Mouse (Mus musculus) neural tube, embryonic 15.5 days (tissue): Measurements from ENCODE around the gene Atf1. TPM values are rescaled to one million over a fixed set of nuclear protein-coding genes. Genes with fewer than 3 reads are reported as not detected.

ENCODE experiments used
- ATAC-seq: fragments of 200-750 bp; cut with Nextera tagmentation; 2 replicates; pipeline ENCODE4 v1.8.0; 2017; ENCODE audit warnings: mild to moderate bottlenecking, moderate TSS enrichment, moderate library complexity; ENCODE audit not compliant: low FRiP score
- H3K27ac ChIP-seq: fragments of 300-500 bp; sonication (generic); replicated peaks from 2 replicates; pipeline ENCODE4 v1.5.1; 2015; ENCODE audit warnings: mild to moderate bottlenecking, inconsistent platforms
- H3K27me3 ChIP-seq: fragments of 300-500 bp; sonication (generic); replicated peaks from 2 replicates; pipeline ENCODE4 v1.6.1; 2015; ENCODE audit warnings: inconsistent platforms
- H3K36me3 ChIP-seq: fragments of 300-500 bp; sonication (generic); 2 replicates; pipeline ENCODE4 v1.6.1; 2015; ENCODE audit warnings: inconsistent platforms
- H3K4me1 ChIP-seq: fragments of 300-500 bp; sonication (generic); 2 replicates; pipeline ENCODE4 v1.6.1; 2015; ENCODE audit warnings: inconsistent platforms
- H3K4me2 ChIP-seq: fragments of 300-500 bp; sonication (generic); 2 replicates; pipeline ENCODE4 v1.6.1; 2015; ENCODE audit warnings: inconsistent platforms, mild to moderate bottlenecking, moderate library complexity
- H3K4me3 ChIP-seq: fragments of 300-500 bp; sonication (generic); replicated peaks from 2 replicates; pipeline ENCODE4 v1.5.1; 2015; ENCODE audit warnings: mild to moderate bottlenecking, inconsistent platforms
- H3K9ac ChIP-seq: fragments of 300-500 bp; sonication (generic); replicated peaks from 2 replicates; pipeline ENCODE4 v1.6.1; 2015; ENCODE audit warnings: mild to moderate bottlenecking, inconsistent platforms
- H3K9me3 ChIP-seq: fragments of 300-500 bp; sonication (generic); replicated peaks from 2 replicates; pipeline ENCODE4 v1.6.1; 2016; ENCODE audit warnings: inconsistent platforms
- WGBS: fragments of 180-500 bp; shearing (Covaris S2); methylation state at CpG from one replicate; pipeline ENCODE4 v1.1.7; 2015; ENCODE audit warnings: mixed read lengths; 5-methylcytosine and 5-hydroxymethylcytosine counted together
- polyA plus RNA-seq: library from polyadenylated mRNA; unstranded; fragments of >200 nt; fragmentation: Nextera tagmentation; extraction: Ambion mirVana; gene quantifications from 2 replicates; pipeline ENCODE4 v1.2.1, GENCODE M21; 2015

Atf1 gene
- polyA plus RNA-seq, 1 experiment from 2014 or later, result 13.3 TPM

GRCm38 (mm10) chr15:100188962-100189404, 38.6 kb upstream of the Atf1 start:
- WGBS, result 78% methylated on average over 14 of the region's 14 CpGs

GRCm38 (mm10) chr15:100190083-100190482, 37.5 kb upstream of the Atf1 start:
- ATAC-seq, result no peak
- WGBS, result 98% methylated on average over 5 of the region's 5 CpGs
- H3K4me1 ChIP-seq, result no peaks in the 10 kb centered on the region
- H3K27ac ChIP-seq, result no peak overlapping the region
- peaks cover 86% of the 10 kb centered on the region for H3K36me3 ChIP-seq
- H3K4me3 ChIP-seq, result no peak overlapping the region
- no peaks in the 10 kb centered on the region for H3K27me3 ChIP-seq
- no peaks in the 10 kb centered on the region for H3K9me3 ChIP-seq
- H3K9ac ChIP-seq, result no peak overlapping the region
- no peak overlapping the region for H3K4me2 ChIP-seq

More at GRCm38 (mm10) chr15:100188962-100189404, 38.6 kb upstream of the Atf1 start:
- Histone ChIP-seq H3K4me2 (no peak overlapping the region), H3K4me1 (no peaks in the 10 kb centered on the region), H3K27ac (no peak overlapping the region), H3K36me3 (peaks cover 86% of the 10 kb centered on the region), H3K9ac (no peak overlapping the region), H3K4me3 (no peak overlapping the region), H3K27me3 (no peaks in the 10 kb centered on the region), H3K9me3 (no peaks in the 10 kb centered on the region)
- ATAC-seq, result no peak

GRCm38 (mm10) chr15:100198983-100199745, 28.5 kb upstream of the Atf1 start:
- H3K4me2 ChIP-seq, result no peak overlapping the region
- WGBS, result 88% methylated on average over 11 of the region's 11 CpGs
- H3K36me3 ChIP-seq, result peaks cover 85% of the 10 kb centered on the region
- no peaks in the 10 kb centered on the region for H3K27me3 ChIP-seq
- H3K9ac ChIP-seq, result no peak overlapping the region
- no peak overlapping the region for H3K4me3 ChIP-seq
- no peak for ATAC-seq
- H3K27ac ChIP-seq, result no peak overlapping the region
- H3K4me1 ChIP-seq, result no peaks in the 10 kb centered on the region
- no peaks in the 10 kb centered on the region for H3K9me3 ChIP-seq

DNA sequence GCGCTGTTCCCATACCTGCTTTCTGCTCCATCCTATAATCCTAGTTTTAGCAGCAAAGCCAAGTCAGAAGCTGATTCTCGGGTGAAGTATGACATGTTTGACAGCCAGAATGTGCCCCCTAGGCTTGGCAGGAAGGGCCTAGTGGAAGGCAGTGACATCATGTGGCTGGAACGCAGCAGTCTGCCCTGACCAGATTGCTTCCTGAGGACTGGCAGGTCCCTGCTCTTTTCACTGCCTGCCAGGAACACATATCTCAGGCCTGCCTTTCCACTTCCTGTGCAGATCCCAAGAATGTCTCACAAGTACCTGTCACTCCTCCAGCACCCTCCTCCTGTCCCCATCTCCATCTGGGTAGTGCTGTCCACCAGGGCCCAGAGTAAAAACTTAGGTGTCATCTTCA, 27.8 kb upstream of the Atf1 start:
- Histone ChIP-seq H3K4me3 (no peak overlapping the region), H3K9me3 (no peaks in the 10 kb centered on the region), H3K27me3 (no peaks in the 10 kb centered on the region), H3K27ac (no peak overlapping the region), H3K4me2 (no peak overlapping the region), H3K36me3 (peaks cover 83% of the 10 kb centered on the region), H3K9ac (no peak overlapping the region), H3K4me1 (no peaks in the 10 kb centered on the region)
- no peak for ATAC-seq
- WGBS, result 82% methylated on average over 3 of the region's 3 CpGs

GRCm38 (mm10) chr15:100201806-100202205, 25.8 kb upstream of the Atf1 start:
- no peak overlapping the region for H3K9ac ChIP-seq
- no peaks in the 10 kb centered on the region for H3K27me3 ChIP-seq
- no peak for ATAC-seq
- no peaks in the 10 kb centered on the region for H3K9me3 ChIP-seq
- no peak overlapping the region for H3K4me3 ChIP-seq
- peaks cover 83% of the 10 kb centered on the region for H3K36me3 ChIP-seq
- no peak overlapping the region for H3K27ac ChIP-seq
- no peaks in the 10 kb centered on the region for H3K4me1 ChIP-seq
- WGBS, result 99% methylated on average over 3 of the region's 3 CpGs
- no peak overlapping the region for H3K4me2 ChIP-seq

DNA sequence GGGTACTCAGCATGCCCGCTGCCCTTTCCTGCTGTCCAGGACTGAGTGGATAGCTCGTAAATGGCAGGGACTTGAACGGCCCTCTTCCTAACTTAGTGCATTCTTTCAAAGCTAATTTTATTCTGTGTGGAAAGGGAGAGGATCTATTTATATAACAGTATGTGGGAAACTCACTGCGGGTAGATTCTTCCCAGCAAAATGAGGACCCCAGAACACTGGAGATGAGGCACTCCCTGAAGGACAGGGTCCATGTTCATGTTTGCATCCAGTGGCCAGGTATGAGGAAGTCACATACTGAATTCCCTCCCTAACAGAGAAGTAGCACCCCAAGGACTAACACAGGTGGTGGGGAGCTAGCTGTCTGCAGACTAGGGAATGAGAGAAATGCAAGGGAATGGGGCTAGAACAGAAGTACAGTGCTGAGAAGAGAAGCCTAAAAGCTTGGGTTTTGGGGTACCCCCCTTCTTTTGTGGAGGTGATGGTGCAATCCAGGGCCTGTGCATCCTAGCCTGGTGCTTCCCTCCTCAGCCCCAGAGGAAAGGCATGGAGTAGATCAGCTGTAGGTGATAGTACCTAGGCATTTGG, 25.1 kb upstream of the Atf1 start:
- Histone ChIP-seq H3K4me2 (no peak overlapping the region), H3K9ac (no peak overlapping the region), H3K4me3 (no peak overlapping the region), H3K27ac (no peak overlapping the region), H3K27me3 (no peaks in the 10 kb centered on the region), H3K36me3 (peaks cover 83% of the 10 kb centered on the region), H3K9me3 (no peaks in the 10 kb centered on the region), H3K4me1 (no peaks in the 10 kb centered on the region)
- no peak for ATAC-seq
- 87% methylated on average over 4 of the region's 4 CpGs for WGBS

DNA sequence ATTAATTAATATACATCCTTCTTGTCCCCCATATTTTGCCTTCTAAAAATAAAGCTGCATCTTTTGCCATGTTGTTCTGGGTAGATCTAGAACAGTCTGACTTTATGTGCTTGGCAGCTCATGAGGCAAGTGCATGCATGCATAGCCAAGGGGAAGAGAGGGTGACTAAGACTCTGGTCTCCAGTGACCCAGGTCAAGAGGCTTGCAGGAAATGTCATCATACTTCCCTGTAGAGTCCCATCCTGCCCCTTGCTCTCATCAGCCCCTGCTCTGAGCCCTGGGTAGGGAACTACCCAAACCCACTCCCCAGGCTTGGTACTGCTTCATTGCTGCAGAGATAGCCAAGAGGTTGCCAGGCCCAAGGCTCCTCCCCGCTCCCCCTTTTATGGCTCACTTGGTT, 23.0 kb upstream of the Atf1 start:
- 88% methylated on average over 1 of the region's 1 CpGs for WGBS
- Histone ChIP-seq H3K4me2 (no peak overlapping the region), H3K27ac (no peak overlapping the region), H3K9ac (no peak overlapping the region), H3K36me3 (peaks cover 86% of the 10 kb centered on the region), H3K4me3 (no peak overlapping the region), H3K4me1 (no peaks in the 10 kb centered on the region), H3K9me3 (no peaks in the 10 kb centered on the region), H3K27me3 (no peaks in the 10 kb centered on the region)
- ATAC-seq, result no peak

DNA sequence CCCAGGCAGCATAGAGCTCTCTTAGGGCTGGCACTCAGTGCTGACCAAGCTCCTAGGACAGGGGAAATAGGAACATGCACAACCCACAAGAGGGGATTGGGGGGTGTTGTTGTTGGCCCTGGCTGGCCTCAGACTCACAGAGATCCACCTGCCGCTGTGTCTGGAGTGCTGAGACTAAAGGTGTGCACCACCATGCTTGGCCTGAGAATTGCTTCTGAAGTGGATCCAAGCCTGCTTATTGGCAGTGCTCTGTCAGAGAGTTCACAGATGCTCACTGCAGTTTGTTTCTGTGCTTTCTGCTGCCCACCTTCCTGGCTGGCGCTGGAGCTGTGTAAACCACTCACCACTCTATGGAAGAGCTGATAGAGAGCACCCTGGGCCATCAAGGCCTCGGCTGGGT, 17.6 kb upstream of the Atf1 start:
- 96% methylated on average over 3 of the region's 3 CpGs for WGBS
- no peaks in the 10 kb centered on the region for H3K9me3 ChIP-seq
- no peak overlapping the region for H3K4me2 ChIP-seq
- no peaks in the 10 kb centered on the region for H3K27me3 ChIP-seq
- no peak overlapping the region for H3K4me3 ChIP-seq
- no peak overlapping the region for H3K27ac ChIP-seq
- no peak for ATAC-seq
- H3K9ac ChIP-seq, result no peak overlapping the region
- H3K4me1 ChIP-seq, result no peaks in the 10 kb centered on the region
- H3K36me3 ChIP-seq, result peaks cover 88% of the 10 kb centered on the region

GRCm38 (mm10) chr15:100213339-100213738, 14.3 kb upstream of the Atf1 start:
- no peaks in the 10 kb centered on the region for H3K9me3 ChIP-seq
- 95% methylated on average over 2 of the region's 2 CpGs for WGBS
- H3K9ac ChIP-seq, result no peak overlapping the region
- H3K4me1 ChIP-seq, result no peaks in the 10 kb centered on the region
- no peak overlapping the region for H3K27ac ChIP-seq
- no peaks in the 10 kb centered on the region for H3K27me3 ChIP-seq
- H3K4me2 ChIP-seq, result no peak overlapping the region
- no peak for ATAC-seq
- H3K36me3 ChIP-seq, result peaks cover 75% of the 10 kb centered on the region
- H3K4me3 ChIP-seq, result no peak overlapping the region

DNA sequence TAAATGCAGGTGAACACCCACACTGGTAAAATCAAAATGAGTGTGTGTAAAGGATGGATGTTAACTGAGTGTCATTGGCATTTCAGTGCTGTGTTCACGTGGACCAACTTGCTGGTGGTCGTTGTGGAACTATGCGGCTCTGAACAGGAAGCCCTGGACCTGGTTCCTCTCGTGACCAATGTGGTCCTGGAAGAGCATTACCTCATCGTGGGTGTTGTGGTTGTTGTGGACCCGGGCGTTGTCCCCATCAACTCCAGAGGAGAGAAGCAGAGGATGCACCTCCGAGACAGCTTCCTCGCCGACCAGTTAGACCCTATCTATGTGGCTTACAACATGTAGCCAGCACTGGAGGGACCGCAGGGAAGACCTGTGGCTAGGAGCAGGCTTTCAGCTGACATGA, 12.5 kb upstream of the Atf1 start:
- Histone ChIP-seq H3K36me3 (peaks cover 60% of the 10 kb centered on the region), H3K27me3 (no peaks in the 10 kb centered on the region), H3K4me1 (no peaks in the 10 kb centered on the region), H3K4me2 (no peak overlapping the region), H3K27ac (no peak overlapping the region), H3K9ac (no peak overlapping the region), H3K9me3 (no peaks in the 10 kb centered on the region), H3K4me3 (no peak overlapping the region)
- 93% methylated on average over 11 of the region's 11 CpGs for WGBS
- ATAC-seq, result no peak

GRCm38 (mm10) chr15:100216173-100216572, 11.4 kb upstream of the Atf1 start:
- WGBS, result 92% methylated on average over 9 of the region's 9 CpGs
- H3K36me3 ChIP-seq, result peaks cover 50% of the 10 kb centered on the region

DNA sequence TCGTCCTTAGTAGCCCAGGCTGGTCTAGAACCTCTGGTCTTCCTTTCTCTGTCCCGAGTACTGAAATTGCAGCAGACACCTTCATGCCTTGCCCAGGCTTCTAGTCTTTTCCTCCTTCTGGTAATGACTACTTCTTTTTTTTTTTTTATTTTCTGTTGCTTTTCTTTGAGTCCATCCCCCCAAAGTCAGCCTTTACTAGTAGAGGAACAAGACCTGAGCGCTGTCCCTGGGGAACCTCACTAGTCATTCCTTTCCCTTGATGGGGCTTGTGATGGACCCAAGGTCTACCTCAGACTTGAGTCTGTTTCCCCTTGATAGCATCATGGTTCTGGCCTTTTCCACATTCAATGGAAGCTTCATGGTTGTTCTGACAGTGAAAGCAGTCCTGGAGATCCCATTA, 9.6 kb upstream of the Atf1 start:
- H3K4me2 ChIP-seq, result no peak overlapping the region
- 98% methylated on average over 3 of the region's 3 CpGs for WGBS
- H3K9me3 ChIP-seq, result 0 out of 2 replicates have a peak, but pooled peaks cover 4% of the 10 kb centered on the region
- no peak overlapping the region for H3K27ac ChIP-seq
- no peak overlapping the region for H3K4me3 ChIP-seq
- peaks cover 34% of the 10 kb centered on the region for H3K36me3 ChIP-seq
- H3K9ac ChIP-seq, result no peak overlapping the region
- no peaks in the 10 kb centered on the region for H3K27me3 ChIP-seq
- ATAC-seq, result no peak
- H3K4me1 ChIP-seq, result no peaks in the 10 kb centered on the region

More at GRCm38 (mm10) chr15:100216173-100216572, 11.4 kb upstream of the Atf1 start:
- ATAC-seq, result no peak
- H3K9me3 ChIP-seq, result no peaks in the 10 kb centered on the region
- H3K27ac ChIP-seq, result no peak overlapping the region
- no peak overlapping the region for H3K4me3 ChIP-seq
- H3K27me3 ChIP-seq, result no peaks in the 10 kb centered on the region
- no peak overlapping the region for H3K4me2 ChIP-seq
- no peaks in the 10 kb centered on the region for H3K4me1 ChIP-seq
- no peak overlapping the region for H3K9ac ChIP-seq
